Mouse (Mus musculus) liver, adult 2 months (tissue): ENCODE measurements around the gene Keap1.

Experiments
- CTCF ChIP-seq: fragments of 200-500 bp; IDR thresholded peaks from 2 replicates; pipeline ENCODE4 v1.5.1; 2011; ENCODE audit warnings: low read depth, low read length, control low read depth
- POLR2A ChIP-seq: fragments of 200-500 bp; IDR thresholded peaks from 2 replicates; pipeline ENCODE4 v1.6.1; 2011; ENCODE audit warnings: low read length, control low read depth; ENCODE audit not compliant: insufficient read depth; ENCODE audit errors: extremely low read depth

GRCm38 (mm10) chr9:21246342-21246741, 7.2 kb upstream of the Keap1 start:
- no peak for TF ChIP-seq CTCF
- no peak for TF ChIP-seq POLR2A
